Mouse (Mus musculus): ENCODE data around the gene Igfbp1.

- TF ChIP-seq GATA1 (IDR thresholded peaks at IDR 0.05; ENCODE audit: low read length) (no peak), TAL1 (IDR thresholded peaks at IDR 0.05; ENCODE audit: low read length) (no peak)
These were observed 48.1 kb upstream of the Igfbp1 start for GRCm38 (mm10) chr11:7149471-7149870.

All from erythroblast, embryonic 14.5 days (primary cell).